Mouse (Mus musculus) telencephalon, adult 2 months (tissue): ENCODE results near the gene Pds5a.
"Not testable (repeated sequence)": the region's sequence is repeated elsewhere in the genome, so short reads cannot be mapped to it uniquely, and the experiment has no call there.

Experiments used
- DNase-seq: peaks from one replicate; pipeline ENCODE4 v3.0.0-alpha.2; 2011; ENCODE audit warnings: low read depth, low spot score

The Pds5a gene

DNA sequence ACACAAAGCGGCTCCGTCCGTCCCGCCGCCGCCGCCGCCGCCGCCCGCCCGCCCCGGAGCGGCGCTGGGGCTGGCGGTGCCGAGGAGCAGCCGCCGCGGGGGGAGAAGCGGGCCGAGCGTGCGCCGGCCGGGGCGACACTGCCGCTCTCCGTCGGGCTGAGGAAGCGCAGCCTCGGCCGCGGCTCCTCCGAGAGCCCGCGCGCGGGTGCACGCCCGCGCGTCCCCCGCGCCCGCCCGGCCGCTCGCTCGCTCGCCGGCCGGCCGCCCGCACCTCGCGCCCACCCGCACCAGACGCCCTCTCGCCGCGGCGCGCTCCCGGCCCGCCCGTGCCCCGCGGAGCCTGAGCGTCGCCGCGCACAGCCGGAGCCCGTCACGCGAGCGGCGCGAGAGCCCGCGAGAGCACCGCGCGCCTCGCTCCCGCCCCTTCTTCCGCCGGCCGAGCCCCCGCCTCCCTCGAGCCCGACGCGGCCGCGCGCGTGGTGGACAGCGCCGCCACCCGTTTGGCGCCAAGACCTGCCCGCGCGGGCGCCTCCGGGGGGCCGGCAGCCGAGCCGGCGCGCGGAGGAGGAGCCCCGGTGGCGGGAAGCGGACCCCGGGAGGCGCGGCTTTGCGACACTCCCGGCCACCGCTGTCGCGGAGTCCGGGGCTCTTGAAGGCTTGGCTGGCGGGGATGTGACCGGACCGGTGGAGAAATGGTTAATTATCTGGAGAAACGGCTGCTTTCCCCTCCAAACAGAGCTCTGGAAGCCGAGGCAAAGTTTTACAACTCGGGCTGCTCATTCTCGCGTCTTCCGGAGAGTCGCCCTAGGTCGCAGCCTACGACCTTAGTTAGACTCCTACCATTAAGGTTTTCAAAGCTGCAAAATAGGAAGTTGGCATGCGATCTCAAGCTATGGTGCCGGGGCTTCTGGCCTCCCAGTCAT, at the start of gene Pds5a:
Pds5a (minus strand) TSS at position 438 of the 923 bp plus-strand sequence.
- peak; percentile 60 for DNase-seq

DNA sequence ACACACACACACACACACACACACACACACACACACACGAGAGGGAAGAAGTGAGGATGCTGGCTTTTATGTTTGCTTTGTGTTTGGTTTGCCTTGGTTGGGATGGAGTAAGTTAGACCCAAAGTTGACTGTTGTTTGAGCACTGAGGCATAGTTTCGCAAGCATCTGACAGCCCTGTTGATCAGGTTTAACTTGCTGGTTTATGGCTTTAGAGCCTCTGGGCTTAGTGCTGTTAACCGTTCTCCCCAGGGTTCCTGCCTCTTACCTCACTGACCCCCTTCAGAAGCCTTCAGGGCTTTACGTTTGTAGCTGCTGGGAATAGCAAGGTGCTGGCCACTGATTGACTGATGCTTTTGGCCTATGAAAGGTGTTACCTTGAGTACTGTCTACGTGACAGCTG, 48.8 kb upstream of the Pds5a start:
- no peak for DNase-seq

DNA sequence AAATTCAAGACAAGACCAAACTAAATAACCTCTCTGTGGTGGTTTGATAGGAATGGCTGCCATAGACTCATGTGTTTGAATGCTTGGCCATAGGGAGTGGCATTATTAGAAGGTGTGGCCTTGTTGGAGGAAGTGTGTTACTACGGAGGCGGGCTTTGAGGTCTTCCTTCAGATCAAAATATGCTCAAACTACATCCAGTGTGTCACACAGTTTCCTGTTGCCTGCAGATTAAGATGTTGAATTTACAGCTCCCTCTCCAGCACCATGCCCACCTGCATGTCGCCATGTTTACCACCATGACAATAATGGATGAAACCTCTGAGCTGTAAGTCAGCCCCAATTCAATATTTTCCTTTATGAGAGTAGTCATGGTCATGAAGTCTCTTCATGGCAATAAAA, 41.3 kb upstream of the Pds5a start:
- no peak for DNase-seq

- no peak for DNase-seq
Measured at GRCm38 (mm10) chr5:65735601-65736000, 37.5 kb upstream of the Pds5a start.

DNA sequence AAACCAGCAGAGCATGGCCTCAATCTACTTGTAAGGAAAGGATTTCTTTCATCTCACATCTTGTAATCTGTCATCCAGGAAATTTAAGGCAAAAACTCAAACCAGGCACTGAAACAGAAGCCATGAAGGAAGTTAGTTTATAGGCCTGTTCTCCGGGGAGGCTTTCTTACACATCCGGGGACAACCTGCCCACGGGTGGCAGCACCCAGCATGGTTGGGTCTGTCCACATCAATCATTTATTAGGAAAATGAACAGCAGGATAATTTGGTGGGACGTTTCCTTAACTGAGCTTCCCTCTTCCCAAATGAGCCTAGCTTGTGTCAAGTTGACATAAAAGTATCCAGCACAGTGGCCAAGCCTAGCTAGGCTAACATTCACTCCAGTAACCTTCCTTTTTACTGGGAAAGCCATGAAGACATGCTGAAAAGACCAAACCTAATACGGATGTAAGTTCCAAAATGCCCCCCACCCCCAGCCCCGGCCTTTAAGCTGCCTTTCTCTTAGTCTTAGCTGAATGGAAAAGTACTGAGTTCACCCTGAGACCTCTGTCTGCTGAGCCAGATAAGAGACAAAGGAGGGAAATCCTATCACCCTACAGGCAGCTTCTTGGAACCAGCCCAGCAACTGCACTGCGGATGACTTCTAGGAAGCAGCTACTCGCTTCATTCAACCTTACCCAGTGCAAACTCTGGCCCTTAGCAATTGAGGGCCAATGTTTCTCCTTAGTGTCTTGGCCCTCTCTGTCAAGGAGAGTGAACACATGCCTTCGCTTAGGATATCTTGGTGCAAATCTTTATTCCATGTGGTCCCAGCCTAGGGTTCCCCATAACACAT, 33.3 kb upstream of the Pds5a start:
- no peak for DNase-seq

- DNase-seq, result peak; percentile 44
Measured at GRCm38 (mm10) chr5:65724311-65725054, 26.4 kb upstream of the Pds5a start.

- no peak for DNase-seq
Measured at GRCm38 (mm10) chr5:65718368-65718767, 20.3 kb upstream of the Pds5a start.

GRCm38 (mm10) chr5:65717903-65718211, 19.8 kb upstream of the Pds5a start:
- not testable (repeated sequence) for DNase-seq

- DNase-seq, result no peak
Measured at GRCm38 (mm10) chr5:65717063-65717902, 19.2 kb upstream of the Pds5a start.

- DNase-seq, result no peak
Measured at GRCm38 (mm10) chr5:65715084-65715483, 17.0 kb upstream of the Pds5a start.

DNA sequence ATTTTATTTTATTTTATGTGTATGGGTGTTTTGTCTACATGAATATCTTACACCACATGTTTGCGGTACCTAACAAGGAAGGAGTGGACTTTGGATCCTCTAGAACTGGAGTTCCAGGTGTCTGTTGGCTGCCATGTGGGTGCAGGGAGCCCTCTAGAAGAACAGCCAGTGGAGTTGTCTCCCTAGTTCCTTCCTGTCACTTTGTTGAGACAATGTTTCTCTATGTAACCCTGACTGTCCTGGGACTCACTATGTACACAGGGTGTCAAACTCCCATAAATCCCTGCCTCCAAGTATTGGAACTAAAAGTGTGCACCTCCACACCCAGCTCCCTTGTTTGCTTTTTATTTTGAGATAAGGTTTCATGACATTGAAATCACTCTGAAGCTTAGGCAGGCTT, 13.4 kb upstream of the Pds5a start:
- DNase-seq, result no peak

- DNase-seq, result no peak
Measured at GRCm38 (mm10) chr5:65710267-65710666, 12.2 kb upstream of the Pds5a start.

- DNase-seq, result no peak
Measured at GRCm38 (mm10) chr5:65706979-65707378, 8.9 kb upstream of the Pds5a start.

DNA sequence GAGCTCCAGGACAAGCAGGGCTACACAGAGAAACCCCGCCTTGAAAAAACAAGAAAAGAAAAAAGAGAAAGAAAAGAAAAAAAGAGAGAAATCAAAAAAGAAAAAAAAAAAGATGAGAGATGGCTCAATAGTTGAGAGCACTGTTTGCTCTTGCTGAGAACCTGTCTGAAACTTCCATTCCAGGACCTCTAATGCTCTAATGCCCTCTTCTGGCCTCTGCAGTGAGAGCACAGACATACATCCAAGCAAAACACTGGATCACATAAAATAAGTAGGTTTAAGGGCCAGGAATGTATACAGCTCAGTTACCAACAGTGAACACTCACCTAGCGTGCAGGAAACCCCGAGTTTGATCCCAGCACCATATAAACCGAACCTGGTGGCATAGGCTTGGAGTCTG, 8.1 kb upstream of the Pds5a start:
- no peak for DNase-seq

DNA sequence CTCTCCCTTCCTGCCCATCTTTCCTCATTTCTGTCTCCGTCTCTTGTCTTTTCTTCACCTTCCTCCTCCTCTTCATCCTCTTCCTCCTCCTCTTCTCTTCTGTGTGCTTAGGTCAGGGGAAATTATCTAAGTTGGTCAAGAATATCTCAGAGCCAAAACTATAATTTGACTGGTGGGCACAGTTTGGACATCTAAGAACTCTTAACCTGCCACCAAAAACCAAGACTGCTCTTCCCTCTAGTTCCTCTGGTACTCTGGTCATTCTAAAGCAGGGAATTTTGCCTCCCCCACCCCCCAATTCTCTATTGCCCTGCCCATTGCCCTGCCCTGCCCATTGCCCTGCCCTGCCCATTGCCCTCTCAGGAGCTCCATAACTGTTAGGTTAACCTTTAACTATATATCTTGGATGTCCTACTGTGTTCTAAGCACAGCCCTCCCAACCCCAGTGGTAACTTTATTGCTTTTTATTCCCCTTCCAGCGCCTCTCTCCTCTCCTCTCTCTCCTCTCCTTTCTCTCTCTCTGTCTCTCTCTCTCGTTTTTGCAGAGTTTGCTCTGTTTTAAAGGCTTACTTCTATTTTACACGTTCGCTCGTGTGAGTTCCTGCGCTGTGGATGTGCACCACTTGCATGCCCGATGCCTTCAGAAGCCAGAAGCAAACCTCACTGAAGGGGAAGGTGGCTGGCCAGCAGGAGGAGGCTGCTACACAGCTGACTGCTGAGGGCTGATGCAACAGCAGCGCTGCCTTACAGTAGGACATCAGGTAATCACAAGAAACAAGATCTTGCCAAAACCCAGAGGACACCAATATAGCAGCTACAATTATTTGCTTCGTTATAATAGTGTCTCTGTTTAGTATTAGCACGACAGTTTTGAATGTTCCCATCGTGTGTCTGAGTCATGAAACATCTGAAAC, 6.9 kb upstream of the Pds5a start:
- no peak for DNase-seq

- DNase-seq, result no peak
Measured at GRCm38 (mm10) chr5:65703261-65703660, 5.2 kb upstream of the Pds5a start.

DNA sequence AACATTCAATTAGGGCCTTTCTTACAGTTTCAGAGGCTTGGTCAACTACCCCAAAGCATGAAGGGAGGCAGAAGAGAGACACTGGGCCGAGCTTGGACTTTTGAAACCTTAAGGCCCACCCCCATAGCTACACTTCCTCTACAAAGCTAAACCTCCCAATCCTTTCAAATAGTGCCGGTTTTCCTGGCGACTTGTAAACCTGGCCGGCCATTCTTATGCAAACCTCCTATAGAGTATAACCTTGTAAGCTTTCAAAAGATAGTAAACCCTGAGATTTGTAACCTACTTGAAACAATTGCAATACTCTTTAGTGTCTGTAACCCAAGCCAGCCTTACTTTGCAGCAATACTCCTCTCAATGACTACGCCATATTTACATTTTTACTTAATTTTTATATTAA, 2.0 kb upstream of the Pds5a start:
- no peak for DNase-seq

DNA sequence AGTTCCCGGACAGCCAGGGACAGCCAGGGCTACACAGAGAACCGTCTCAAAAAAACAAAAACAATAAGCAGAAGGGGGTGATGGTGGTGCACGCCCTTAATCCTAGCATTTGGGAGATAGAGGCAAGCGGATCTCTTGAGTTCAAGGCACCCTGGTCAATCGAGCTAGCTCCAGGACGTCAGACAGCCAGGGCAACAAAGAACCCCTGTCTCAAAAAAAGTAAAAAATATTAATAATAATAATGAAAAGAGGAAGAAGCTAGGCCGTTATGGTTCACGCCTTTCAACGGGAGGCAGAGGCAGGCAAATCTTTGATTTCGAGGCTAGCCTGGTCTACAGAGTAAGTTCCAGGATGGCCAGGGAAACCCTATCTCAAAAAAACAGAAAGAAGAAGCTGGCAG, 1.1 kb upstream of the Pds5a start:
- no peak for DNase-seq

DNA sequence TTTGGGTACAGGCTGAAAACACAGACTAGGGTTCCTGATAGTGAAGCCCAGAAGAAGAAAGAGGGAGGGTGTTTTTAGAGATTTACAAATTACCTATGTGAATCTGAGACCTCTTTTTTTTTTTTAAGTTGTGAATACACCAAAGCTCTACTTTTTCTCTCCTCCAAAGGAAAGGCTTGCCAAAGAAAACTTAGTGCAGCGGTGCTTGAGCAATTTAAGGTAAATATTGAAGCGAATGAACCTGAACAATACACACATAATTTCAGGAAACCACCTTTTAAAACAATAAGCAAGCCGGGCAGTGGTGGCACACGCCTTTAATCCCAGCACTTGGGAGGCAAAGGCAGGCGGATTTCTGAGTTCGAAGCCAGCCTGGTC, 675 bp upstream of the Pds5a start:
- no peak for DNase-seq

GRCm38 (mm10) chr5:65697486-65697835, 612 bp downstream of the Pds5a start:
- DNase-seq, result no peak
